Mouse (Mus musculus) liver, embryonic 14.5 days (tissue): ENCODE measurements around the gene Gm28038. TPM values are rescaled to one million over a fixed set of nuclear protein-coding genes. Genes with fewer than 3 reads are reported as not detected.

Experiments used
- ATAC-seq: fragments of 200-750 bp; cut with Nextera tagmentation; 2 replicates; pipeline ENCODE4 v1.8.0; 2017; ENCODE audit warnings: moderate number of reproducible peaks, mild to moderate bottlenecking, moderate library complexity; ENCODE audit not compliant: insufficient read depth
- DNase-seq, 3 experiments: peaks; one replicate each; pipeline ENCODE4 v3.0.0-alpha.2; 2012 to 2013; ENCODE audit warnings: low read depth in 3 of 3, low spot score in 3 of 3
- H3K27ac ChIP-seq: fragments of 300-500 bp; sonication (generic); 2 replicates; pipeline ENCODE4 v1.5.1; 2014; ENCODE audit warnings: moderate library complexity, mild to moderate bottlenecking, control low read depth, inconsistent platforms
- H3K27me3 ChIP-seq: fragments of 300-500 bp; sonication (generic); 2 replicates; pipeline ENCODE4 v1.6.1; 2014; ENCODE audit warnings: mild to moderate bottlenecking, low read length, moderate library complexity; ENCODE audit not compliant: control insufficient read depth, insufficient read depth
- H3K36me3 ChIP-seq: fragments of 300-500 bp; sonication (generic); replicated peaks from 2 replicates; pipeline ENCODE4 v1.6.1; 2014; ENCODE audit warnings: low read depth; ENCODE audit not compliant: control insufficient read depth, insufficient read depth
- H3K4me1 ChIP-seq, 2 experiments: fragments of 200-500 bp in 1 of 2; fragments of 300-500 bp in 1 of 2; sonication (generic) in 1 of 2; replicated peaks; 2 replicates each; pipeline ENCODE4 v1.6.1; 2012 to 2014; ENCODE audit warnings: antibody characterized with exemption in 1 of 2, inconsistent platforms in 1 of 2, low read length in 1 of 2; ENCODE audit not compliant: control insufficient read depth in 2 of 2, insufficient read depth in 2 of 2
- H3K4me2 ChIP-seq: fragments of 300-500 bp; sonication (generic); 2 replicates; pipeline ENCODE4 v1.6.1; 2014; ENCODE audit warnings: low read depth, mild to moderate bottlenecking, control low read depth, moderate library complexity
- H3K4me3 ChIP-seq, 2 experiments: fragments of 200-500 bp in 1 of 2; fragments of 300-500 bp in 1 of 2; sonication (generic) in 1 of 2; 2 replicates each; pipeline ENCODE4 v1.5.1; 2012 to 2014; ENCODE audit warnings: low read depth in 2 of 2, low read length in 2 of 2, mild to moderate bottlenecking in 2 of 2, control low read depth in 1 of 2, inconsistent platforms in 1 of 2, moderate library complexity in 1 of 2; ENCODE audit not compliant: insufficient read depth in 1 of 2
- H3K9ac ChIP-seq: fragments of 300-500 bp; sonication (generic); replicated peaks from 2 replicates; pipeline ENCODE4 v1.6.1; 2014; ENCODE audit warnings: mild to moderate bottlenecking, control low read depth, moderate library complexity
- H3K9me3 ChIP-seq: fragments of 300-500 bp; sonication (generic); 2 replicates; pipeline ENCODE4 v1.6.1; 2016; ENCODE audit warnings: low read length, mixed read lengths; ENCODE audit not compliant: control insufficient read depth
- CTCF ChIP-seq: IDR thresholded peaks from 2 replicates; pipeline ENCODE4 v1.5.1; 2016; ENCODE audit warnings: antibody characterized with exemption, low read depth, control low read depth
- EP300 ChIP-seq: IDR thresholded peaks from 2 replicates; pipeline ENCODE4 v1.6.1; 2016; ENCODE audit warnings: antibody characterized with exemption, low read depth
- WGBS: fragments of 180-500 bp; shearing (Covaris S2); extraction: QIAGEN DNeasy Blood & Tissue Kit; methylation state at CpG from one replicate; pipeline ENCODE4 v1.1.7; 2014; ENCODE audit not compliant: insufficient replicate concordance; 5-methylcytosine and 5-hydroxymethylcytosine counted together
- polyA plus RNA-seq, 2 experiments: library from polyadenylated mRNA; depleted of rRNA in 1 of 2; stranded (reverse) in 1 of 2; unstranded in 1 of 2; fragments of >200 nt; fragmentation: Nextera tagmentation in 1 of 2; extraction: Ambion mirVana in 1 of 2; gene quantifications; 2 replicates each; pipeline versions ENCODE4 v1.2.1 to v1.2.3; 2012 to 2014

Gm28038 gene
- polyA plus RNA-seq, 2 experiments: not detected

DNA sequence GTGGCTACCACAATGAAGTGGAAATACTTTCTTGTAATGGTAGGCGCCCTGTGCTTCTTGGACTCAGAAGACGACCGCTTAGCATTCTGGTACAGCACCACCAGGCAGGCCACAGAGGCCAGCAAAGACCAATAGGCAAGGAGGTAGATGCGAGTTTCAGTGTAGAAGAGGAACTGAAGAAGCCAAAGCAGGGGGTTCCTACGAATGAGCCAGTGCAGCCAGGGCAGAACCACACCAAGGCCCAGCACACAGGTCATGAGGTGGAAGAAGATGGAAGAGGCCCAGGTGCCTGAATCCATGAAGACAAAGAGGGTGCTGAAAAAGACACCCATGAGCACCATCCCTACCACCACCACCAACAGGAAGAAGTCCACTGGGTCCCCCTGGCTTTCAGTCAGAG, 4.2 kb downstream of the Gm28038 start:
- WGBS: 68% methylated on average over 5 of the region's 5 CpGs
- no peaks in the 10 kb centered on the region for H3K27me3 ChIP-seq
- TF ChIP-seq CTCF (no peak), EP300 (no peak)
- H3K4me2 ChIP-seq: peak overlapping the region; percentile 69
- DNase-seq (no peak), ATAC-seq (no peak)
- no peaks in the 10 kb centered on the region for H3K9me3 ChIP-seq
- no peak overlapping the region for H3K27ac ChIP-seq
- H3K4me3 ChIP-seq: peak overlapping the region; percentile 75 to 98
- H3K36me3 ChIP-seq: no peaks in the 10 kb centered on the region
- H3K9ac ChIP-seq: peak overlapping the region; percentile 95
- H3K4me1 ChIP-seq: peaks cover 3 to 13% of the 10 kb centered on the region in 2 experiments

DNA sequence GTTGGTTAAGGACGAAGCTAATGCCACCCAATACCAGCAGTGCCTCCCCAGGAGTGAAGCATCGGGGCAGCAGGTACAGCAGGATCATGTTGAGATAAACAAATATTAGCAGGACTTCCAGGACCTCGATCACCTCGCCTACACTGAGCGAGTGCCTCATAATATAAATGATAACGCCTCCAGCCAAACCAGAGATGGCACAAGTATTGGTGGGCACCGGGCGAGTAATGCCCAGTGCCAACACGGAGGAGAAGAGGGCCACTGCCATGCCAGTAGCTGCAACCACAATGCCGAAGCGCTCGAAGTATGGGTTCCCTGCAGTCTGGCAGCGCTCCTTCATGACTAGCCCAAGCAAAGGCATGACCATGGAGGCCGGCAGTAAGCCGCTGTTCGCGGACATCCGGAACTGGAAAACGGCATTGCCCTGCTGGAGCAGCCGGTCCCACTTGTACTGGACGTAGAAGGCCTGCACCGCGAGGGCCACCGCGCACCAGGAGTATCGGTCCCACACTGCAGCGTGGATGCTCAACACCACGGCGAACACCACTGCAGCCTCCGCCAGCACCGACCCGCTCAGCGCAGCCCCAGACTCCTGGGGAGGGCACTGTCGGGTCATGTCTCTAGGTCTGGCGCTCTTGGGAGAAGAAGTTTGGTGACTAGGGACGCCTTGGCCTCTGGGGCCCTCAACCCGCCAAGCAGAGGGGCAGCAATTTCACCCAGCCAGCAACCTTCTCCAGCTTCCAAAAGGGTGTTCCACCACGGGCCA, 4.8 kb downstream of the Gm28038 start:
- H3K9me3 ChIP-seq: no peaks in the 10 kb centered on the region
- peak overlapping the region; percentile 69 for H3K4me2 ChIP-seq
- no peaks in the 10 kb centered on the region for H3K27me3 ChIP-seq
- peak; percentile 61 for ATAC-seq
- H3K27ac ChIP-seq: no peak overlapping the region
- peaks cover 3 to 13% of the 10 kb centered on the region in 2 experiments for H3K4me1 ChIP-seq
- 8% methylated on average over 38 of the region's 38 CpGs for WGBS
- DNase-seq: no peak
- H3K4me3 ChIP-seq: peak overlapping the region; percentile 75 to 98
- H3K36me3 ChIP-seq: no peaks in the 10 kb centered on the region
- peak overlapping the region; percentile 95 for H3K9ac ChIP-seq
- TF ChIP-seq CTCF: 0 out of 2 replicates have a peak, but pooled peaks have one; percentile 3
- no peak for TF ChIP-seq EP300

DNA sequence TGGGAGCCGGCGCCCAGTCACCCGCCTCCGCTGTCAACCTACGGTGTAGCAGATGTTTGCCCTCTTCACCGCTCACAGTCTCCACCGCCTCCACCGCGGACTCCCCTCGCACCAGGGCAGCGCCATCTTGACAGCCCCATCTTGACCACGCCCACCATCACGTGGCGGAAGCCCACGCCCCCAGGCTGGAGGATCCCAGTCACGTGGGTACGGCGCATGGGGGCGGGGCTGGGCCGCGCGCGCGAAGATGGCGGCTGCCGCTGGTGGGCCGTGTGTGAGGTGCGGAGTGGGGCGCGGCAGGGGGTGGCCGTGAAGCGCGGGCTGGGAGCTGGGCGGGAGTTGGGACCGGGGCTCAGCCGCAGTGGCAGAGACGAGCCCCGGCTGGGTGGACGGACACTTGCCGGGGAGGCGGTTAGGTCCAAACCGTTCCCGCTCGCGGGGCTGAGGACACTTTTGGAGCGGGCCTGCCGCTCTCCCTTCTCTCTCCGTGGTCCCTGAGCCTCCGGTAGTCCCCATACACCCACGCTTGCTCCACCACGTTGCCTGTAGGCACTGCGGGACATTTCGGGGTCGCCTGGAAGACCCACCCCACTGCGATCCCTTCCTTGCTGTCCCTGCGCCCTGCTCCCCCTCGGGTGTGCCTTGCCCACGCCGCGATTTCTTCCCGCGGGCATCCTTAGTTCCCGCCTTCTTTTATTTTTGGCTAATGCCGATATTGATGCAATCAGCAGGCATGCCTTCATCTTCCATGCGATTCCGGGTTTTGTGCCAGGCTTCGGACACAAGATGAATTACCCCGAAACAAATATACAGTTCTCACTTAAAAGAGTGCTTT, 5.6 kb downstream of the Gm28038 start, which contains the start of the genes Dolk and Nup188:
Dolk (minus strand) TSS at position 143 of the 835 bp plus-strand sequence.
Nup188 (plus strand) TSS at position 206 of the 835 bp plus-strand sequence.
- Histone ChIP-seq H3K36me3 (no peaks in the 10 kb centered on the region), H3K4me3 (peak within 1 kb of the TSS; percentile 75 to 98), H3K9me3 (no peaks in the 10 kb centered on the region), H3K4me2 (peak within 1 kb of the TSS; percentile 69), H3K27me3 (no peaks in the 10 kb centered on the region), H3K4me1 (peaks cover 3 to 13% of the 10 kb centered on the region in 2 experiments), H3K27ac (peak within 1 kb of the TSS; percentile 60), H3K9ac (peak within 1 kb of the TSS; percentile 95)
- peak; percentile 87 to 89 (median 89) for DNase-seq
- ATAC-seq: peak; percentile 88
- no peak for TF ChIP-seq CTCF
- TF ChIP-seq EP300: no peak
- WGBS: under 1% methylated on average over 59 of the region's 68 CpGs

DNA sequence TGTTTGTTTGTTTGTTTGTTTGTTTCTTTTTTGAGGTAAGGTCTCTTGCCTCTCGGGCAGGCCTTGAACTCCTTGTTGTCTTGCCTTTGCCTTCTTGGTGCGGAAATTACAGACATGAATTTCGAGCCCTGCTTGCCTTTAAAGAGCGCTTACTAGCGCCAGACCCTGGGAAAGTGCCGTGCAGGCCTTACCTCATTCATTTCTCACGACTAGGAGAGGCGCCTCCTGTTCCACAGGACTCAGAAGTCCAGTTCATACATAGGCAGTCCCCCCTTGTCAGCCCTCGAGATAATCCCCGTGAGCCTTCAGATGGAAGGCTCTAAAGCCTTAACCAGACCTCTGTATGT, 6.2 kb downstream of the Gm28038 start:
- Histone ChIP-seq H3K4me1 (peaks cover 3 to 13% of the 10 kb centered on the region in 2 experiments), H3K9ac (peak overlapping the region; percentile 95), H3K4me2 (peak overlapping the region; percentile 69), H3K9me3 (no peaks in the 10 kb centered on the region), H3K4me3 (peak overlapping the region; percentile 75 to 98), H3K27ac (peak overlapping the region; percentile 60), H3K36me3 (no peaks in the 10 kb centered on the region), H3K27me3 (no peaks in the 10 kb centered on the region)
- WGBS: 1% methylated on average over 10 of the region's 10 CpGs
- no peak for ATAC-seq
- no peak for TF ChIP-seq CTCF
- no peak for TF ChIP-seq EP300
- no peak for DNase-seq

DNA sequence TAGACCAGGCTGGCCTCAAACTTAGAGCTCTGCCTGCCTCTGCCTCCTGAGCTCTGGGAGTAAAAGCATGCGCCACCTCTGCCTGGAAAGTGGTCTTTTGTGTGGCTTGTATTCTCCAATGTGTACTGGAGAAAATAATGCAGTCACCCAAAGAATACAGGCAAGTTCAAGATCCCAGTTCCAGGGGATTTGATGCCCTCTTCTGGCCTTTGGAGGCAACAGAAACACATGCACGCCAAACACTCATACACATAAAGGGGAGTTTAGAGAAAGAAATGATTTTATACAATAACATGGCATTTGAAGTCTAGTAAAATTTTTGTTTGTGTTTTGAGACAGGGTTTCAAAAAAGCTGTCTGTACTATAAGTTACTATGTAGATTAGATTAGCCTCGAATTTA, 18.7 kb downstream of the Gm28038 start:
- H3K9ac ChIP-seq: no peak overlapping the region
- H3K4me3 ChIP-seq: no peak overlapping the region
- no peak overlapping the region for H3K27ac ChIP-seq
- DNase-seq: no peak
- H3K4me2 ChIP-seq: no peak overlapping the region
- no peaks in the 10 kb centered on the region for H3K4me1 ChIP-seq
- H3K27me3 ChIP-seq: no peaks in the 10 kb centered on the region
- H3K36me3 ChIP-seq: peaks cover 42% of the 10 kb centered on the region
- ATAC-seq: no peak
- TF ChIP-seq CTCF (peak; percentile 24; the same call in 1 of the 2 replicates), EP300 (no peak)
- 65% methylated on average over 3 of the region's 3 CpGs for WGBS
- H3K9me3 ChIP-seq: no peaks in the 10 kb centered on the region
